Mouse (Mus musculus): Measurements from ENCODE around the gene Mfsd5. TPM values are rescaled to one million over a fixed set of nuclear protein-coding genes. Genes with fewer than 3 reads are reported as not detected.

Gene Mfsd5
- polyA plus RNA-seq, 1 experiment from 2014 or later: 44.4 TPM

DNA sequence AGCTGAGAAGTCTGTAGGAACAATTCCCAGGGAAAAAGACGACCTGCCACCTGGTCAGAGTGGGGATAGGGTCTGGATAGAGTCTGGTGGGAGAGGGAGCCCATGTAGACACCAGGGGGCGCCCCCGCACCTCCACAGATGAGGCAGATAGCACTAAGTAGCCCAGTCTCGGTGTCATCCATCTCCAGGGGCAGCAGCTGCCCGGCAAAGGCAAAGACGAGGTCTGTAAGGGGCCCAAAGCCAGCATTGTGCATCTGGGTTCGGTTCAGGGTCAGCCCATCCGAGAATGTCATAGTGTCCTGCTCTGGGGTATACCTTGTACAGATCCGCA, 40.0 kb upstream of the Mfsd5 start:
- H3K4me2 ChIP-seq: no peak overlapping the region
- no peaks in the 10 kb centered on the region for H3K9me3 ChIP-seq (replicated peaks; ENCODE audit: control insufficient read depth, low read length)
- no peak overlapping the region for H3K27ac ChIP-seq (ENCODE audit: low read depth, low read length)
- no peaks in the 10 kb centered on the region for H3K36me3 ChIP-seq (ENCODE audit: control insufficient read depth, insufficient read depth, low read length)
- ATAC-seq (replicated peaks; ENCODE audit: insufficient number of reproducible peaks, low FRiP score, low TSS enrichment): no peak; the same call in 1 of the 2 replicates
- H3K4me1 ChIP-seq (ENCODE audit: control insufficient read depth, insufficient read depth, low read length): peaks cover 25% of the 10 kb centered on the region
- no peak overlapping the region for H3K9ac ChIP-seq (ENCODE audit: low read depth, low read length)
- peaks cover 31% of the 10 kb centered on the region for H3K27me3 ChIP-seq (ENCODE audit: control insufficient read depth, insufficient read depth, low read length)
- H3K4me3 ChIP-seq (ENCODE audit: low read depth, low read length): no peak overlapping the region
- 12% methylated on average over 9 of the region's 9 CpGs for WGBS (ENCODE audit: insufficient replicate concordance)

DNA sequence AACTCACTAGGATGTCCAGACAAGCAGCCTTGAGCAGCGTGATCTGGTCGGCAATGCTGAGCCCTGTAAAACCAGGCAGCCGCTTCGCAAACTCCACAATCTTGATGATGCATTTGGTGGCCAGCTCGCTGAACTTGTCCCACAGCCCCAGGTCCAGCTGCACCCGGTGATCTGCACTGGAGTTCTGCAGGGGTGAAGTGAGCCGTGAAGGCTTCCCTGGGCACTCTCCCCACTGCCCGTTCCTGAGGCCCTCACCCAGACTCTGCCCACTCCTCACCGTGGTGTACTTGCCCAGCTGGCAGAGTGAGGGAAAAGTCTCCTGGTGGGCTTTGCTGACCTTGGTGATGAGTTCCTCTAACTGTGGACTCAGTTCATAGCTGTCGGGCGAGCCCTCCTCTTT, 39.4 kb upstream of the Mfsd5 start:
- WGBS (ENCODE audit: insufficient replicate concordance): 64% methylated on average over 11 of the region's 11 CpGs
- Histone ChIP-seq H3K9ac (ENCODE audit: low read depth, low read length) (no peak overlapping the region), H3K9me3 (replicated peaks; ENCODE audit: control insufficient read depth, low read length) (no peaks in the 10 kb centered on the region), H3K4me1 (ENCODE audit: control insufficient read depth, insufficient read depth, low read length) (peaks cover 27% of the 10 kb centered on the region), H3K36me3 (ENCODE audit: control insufficient read depth, insufficient read depth, low read length) (no peaks in the 10 kb centered on the region), H3K27me3 (ENCODE audit: control insufficient read depth, insufficient read depth, low read length) (peaks cover 38% of the 10 kb centered on the region), H3K4me3 (ENCODE audit: low read depth, low read length) (no peak overlapping the region), H3K27ac (ENCODE audit: low read depth, low read length) (no peak overlapping the region), H3K4me2 (no peak overlapping the region)
- no peak for ATAC-seq (replicated peaks; ENCODE audit: insufficient number of reproducible peaks, low FRiP score, low TSS enrichment)

DNA sequence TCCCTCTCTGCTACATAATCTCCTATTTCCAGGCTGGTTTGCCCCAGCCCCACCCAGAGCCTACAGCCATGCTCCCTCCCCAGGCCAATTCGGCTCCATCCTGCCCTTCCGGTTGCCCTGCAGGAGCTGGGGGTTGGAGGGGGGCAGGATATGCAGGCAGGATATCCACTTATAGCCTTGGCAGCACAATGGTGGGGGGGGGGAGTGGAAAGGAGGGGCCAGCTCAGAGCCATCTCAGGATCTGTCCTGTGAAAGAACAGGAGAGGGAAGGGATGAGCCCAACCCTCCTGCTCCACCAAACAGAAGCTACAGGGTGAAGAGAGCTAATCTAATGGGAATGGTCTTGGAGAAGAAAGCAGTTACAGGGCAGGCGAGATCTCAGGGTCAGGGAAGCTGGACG, 38.6 kb upstream of the Mfsd5 start:
- Histone ChIP-seq H3K9ac (ENCODE audit: low read depth, low read length) (no peak overlapping the region), H3K4me3 (ENCODE audit: low read depth, low read length) (no peak overlapping the region), H3K4me1 (ENCODE audit: control insufficient read depth, insufficient read depth, low read length) (peaks cover 22% of the 10 kb centered on the region), H3K27me3 (ENCODE audit: control insufficient read depth, insufficient read depth, low read length) (peaks cover 45% of the 10 kb centered on the region), H3K36me3 (ENCODE audit: control insufficient read depth, insufficient read depth, low read length) (no peaks in the 10 kb centered on the region), H3K9me3 (replicated peaks; ENCODE audit: control insufficient read depth, low read length) (no peaks in the 10 kb centered on the region), H3K27ac (ENCODE audit: low read depth, low read length) (no peak overlapping the region), H3K4me2 (no peak overlapping the region)
- ATAC-seq (replicated peaks; ENCODE audit: insufficient number of reproducible peaks, low FRiP score, low TSS enrichment): no peak
- 65% methylated on average over 4 of the region's 4 CpGs for WGBS (ENCODE audit: insufficient replicate concordance)

DNA sequence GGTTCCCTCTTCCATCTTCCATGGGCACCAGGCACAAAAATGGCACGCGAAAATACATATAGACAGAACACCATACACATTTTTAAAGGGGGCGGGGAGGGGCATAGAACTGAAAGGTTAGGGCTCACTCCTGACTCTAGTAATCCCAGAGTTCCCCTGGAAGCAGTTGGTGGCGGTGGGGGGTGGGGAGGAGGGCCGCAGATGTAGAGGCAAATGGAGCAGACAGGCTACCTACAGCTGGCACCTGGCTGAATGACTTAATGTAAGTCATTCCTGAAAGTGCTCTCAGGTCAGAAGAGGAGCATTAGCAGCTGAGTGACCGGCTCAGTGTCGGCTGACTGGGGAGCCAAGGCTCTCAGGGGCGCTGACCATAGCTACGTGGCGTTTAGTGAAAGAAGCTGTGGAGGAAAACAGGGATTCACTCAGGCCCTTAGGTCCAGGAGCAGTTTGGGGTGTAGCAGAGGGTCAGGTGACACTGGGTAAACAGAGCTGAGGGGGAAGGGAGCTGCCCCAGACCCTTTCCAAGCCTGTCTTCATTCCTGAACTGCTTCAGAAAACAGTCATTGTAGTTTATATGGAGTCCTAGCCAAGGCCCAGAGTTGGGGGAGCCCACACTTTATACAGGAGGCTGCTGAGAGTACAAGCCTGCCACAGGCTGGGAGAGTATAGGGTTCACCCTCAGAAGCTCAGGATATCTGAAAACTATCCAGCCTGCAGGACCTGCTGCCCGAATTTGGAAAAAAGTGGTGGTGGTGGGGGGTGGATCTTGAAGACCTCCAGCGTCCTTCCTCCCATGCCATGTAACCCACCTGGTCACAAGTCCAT, 36.6 kb upstream of the Mfsd5 start:
- Histone ChIP-seq H3K36me3 (ENCODE audit: control insufficient read depth, insufficient read depth, low read length) (no peaks in the 10 kb centered on the region), H3K4me3 (ENCODE audit: low read depth, low read length) (no peak overlapping the region), H3K4me1 (ENCODE audit: control insufficient read depth, insufficient read depth, low read length) (peaks cover 29% of the 10 kb centered on the region), H3K4me2 (no peak overlapping the region), H3K27me3 (ENCODE audit: control insufficient read depth, insufficient read depth, low read length) (peaks cover 55% of the 10 kb centered on the region), H3K27ac (ENCODE audit: low read depth, low read length) (no peak overlapping the region), H3K9ac (ENCODE audit: low read depth, low read length) (no peak overlapping the region), H3K9me3 (replicated peaks; ENCODE audit: control insufficient read depth, low read length) (no peaks in the 10 kb centered on the region)
- WGBS (ENCODE audit: insufficient replicate concordance): 34% methylated on average over 12 of the region's 12 CpGs
- ATAC-seq (replicated peaks; ENCODE audit: insufficient number of reproducible peaks, low FRiP score, low TSS enrichment): no peak

DNA sequence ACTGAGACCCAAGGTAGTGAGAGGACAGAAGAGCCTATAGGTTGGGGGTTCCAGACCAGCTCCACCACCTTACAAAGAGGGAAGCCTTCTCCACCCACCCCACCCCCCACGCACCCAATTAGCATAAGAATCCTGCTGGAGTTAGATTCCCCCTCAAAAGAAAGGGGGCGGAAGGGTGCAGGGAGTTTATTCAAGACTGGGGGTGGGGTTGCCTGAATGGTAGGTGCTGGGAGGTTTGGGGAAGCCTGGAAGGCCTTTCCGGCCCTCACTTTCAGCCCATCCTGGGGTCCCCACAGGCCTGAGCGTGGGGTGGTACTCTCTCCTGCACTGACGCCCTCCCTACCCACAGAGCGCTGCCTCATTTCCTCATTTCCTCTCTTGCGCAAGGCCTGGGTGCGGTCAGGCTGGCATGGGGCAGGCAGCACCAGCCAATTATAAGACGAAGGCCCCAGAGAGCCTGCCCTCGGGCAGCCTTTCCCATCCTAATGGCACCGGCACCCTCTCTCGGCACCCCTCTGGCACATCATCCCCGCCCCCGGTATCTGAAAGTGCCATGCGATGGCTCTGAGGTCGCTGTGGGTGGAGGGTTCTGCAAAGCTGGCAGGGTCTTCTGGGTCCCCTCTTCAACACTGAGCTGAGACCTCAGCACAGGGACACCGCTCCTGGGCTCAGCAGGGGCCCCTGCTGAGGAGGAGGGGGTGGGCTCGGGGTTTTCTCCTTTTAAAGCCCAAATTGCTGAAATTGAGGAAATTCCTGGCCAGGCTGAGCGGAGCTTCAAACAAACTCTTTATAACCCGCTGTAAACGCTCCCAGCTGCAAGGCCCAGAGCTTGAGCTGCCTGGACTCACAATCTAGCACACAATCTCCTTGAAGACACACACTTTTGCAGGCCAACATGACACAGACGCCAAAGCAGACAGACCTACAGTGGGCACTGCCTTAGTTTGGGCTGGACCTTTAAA, 35.7 kb upstream of the Mfsd5 start:
- peaks cover 33% of the 10 kb centered on the region for H3K4me1 ChIP-seq (ENCODE audit: control insufficient read depth, insufficient read depth, low read length)
- H3K9me3 ChIP-seq (replicated peaks; ENCODE audit: control insufficient read depth, low read length): no peaks in the 10 kb centered on the region
- WGBS (ENCODE audit: insufficient replicate concordance): 23% methylated on average over 22 of the region's 22 CpGs
- H3K4me3 ChIP-seq (ENCODE audit: low read depth, low read length): peak overlapping the region; percentile 15
- H3K27me3 ChIP-seq (ENCODE audit: control insufficient read depth, insufficient read depth, low read length): peaks cover 58% of the 10 kb centered on the region
- H3K36me3 ChIP-seq (ENCODE audit: control insufficient read depth, insufficient read depth, low read length): no peaks in the 10 kb centered on the region
- H3K4me2 ChIP-seq: peak overlapping the region; percentile 93
- ATAC-seq (replicated peaks; ENCODE audit: insufficient number of reproducible peaks, low FRiP score, low TSS enrichment): no peak
- H3K9ac ChIP-seq (ENCODE audit: low read depth, low read length): no peak overlapping the region
- no peak overlapping the region for H3K27ac ChIP-seq (ENCODE audit: low read depth, low read length)

DNA sequence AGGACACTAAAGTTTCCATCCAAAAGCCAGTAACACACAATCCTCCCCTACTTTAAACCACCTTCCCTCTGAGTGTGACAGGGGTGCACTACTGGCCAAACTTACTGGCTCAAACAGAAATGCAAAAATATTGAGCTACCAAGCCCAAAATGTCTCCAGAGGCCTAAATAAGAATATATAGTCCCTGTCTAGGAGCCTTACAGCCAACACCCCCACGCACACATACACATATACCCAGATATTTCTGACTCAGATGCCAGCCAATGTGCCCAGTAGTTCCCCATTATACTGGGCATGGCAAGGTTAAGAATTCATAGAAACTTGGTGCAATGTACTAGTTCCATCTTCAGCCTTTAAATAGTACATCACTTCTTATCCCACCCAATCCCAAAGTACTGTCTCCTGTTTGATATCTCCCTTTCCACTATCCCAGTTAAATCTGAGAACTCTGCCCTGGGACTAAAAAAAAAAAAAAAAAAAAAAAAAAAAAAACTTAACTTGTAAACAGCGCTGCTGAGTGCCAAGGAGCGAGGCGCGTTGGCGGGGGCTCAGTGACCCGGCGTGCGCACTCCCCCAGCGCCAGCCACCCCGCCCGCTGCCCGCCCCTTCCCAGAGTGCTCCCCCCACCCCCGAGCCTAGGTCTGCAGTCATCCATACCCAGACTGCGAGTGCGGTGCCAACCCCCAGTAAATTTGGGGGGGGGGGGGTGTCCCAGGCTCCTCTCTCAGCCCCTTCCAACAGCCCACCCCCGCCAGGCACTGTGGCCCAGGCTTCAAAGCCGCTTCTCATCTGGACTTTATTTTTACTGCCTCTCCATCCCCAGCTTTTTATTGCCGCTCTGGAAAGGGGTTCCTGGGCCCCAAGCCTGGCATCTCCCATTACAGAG, 34.7 kb upstream of the Mfsd5 start:
- Histone ChIP-seq H3K27me3 (ENCODE audit: control insufficient read depth, insufficient read depth, low read length) (peaks cover 57% of the 10 kb centered on the region), H3K4me1 (ENCODE audit: control insufficient read depth, insufficient read depth, low read length) (peaks cover 37% of the 10 kb centered on the region)
- WGBS (ENCODE audit: insufficient replicate concordance): 9% methylated on average over 19 of the region's 19 CpGs

DNA sequence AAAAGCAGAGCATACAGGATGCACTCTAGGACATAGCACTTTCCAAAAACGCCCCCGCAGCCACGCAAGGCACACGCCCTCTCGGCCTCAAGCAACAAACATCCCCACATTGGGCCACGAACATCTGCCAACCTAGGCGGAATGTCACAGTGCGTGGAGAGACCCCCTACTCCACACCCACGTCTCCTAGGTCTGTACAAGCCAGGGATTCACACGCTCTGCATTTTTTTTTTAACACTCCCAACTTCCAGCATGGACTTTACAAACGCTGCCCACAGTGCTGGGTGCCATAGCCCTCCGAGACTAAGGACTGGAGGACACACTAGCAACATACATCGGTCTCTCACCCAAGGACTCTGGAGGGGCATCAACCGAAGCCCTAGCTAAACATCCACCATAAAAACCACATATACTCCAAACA, 33.8 kb upstream of the Mfsd5 start:
- H3K9ac ChIP-seq (ENCODE audit: low read depth, low read length): peak overlapping the region; percentile 61
- peak overlapping the region; percentile 59 for H3K4me3 ChIP-seq (ENCODE audit: low read depth, low read length)
- H3K4me2 ChIP-seq: peak overlapping the region; percentile 93
- no peaks in the 10 kb centered on the region for H3K9me3 ChIP-seq (replicated peaks; ENCODE audit: control insufficient read depth, low read length)
- WGBS (ENCODE audit: insufficient replicate concordance): 3% methylated on average over 14 of the region's 14 CpGs
- no peak for ATAC-seq (replicated peaks; ENCODE audit: insufficient number of reproducible peaks, low FRiP score, low TSS enrichment)
- H3K4me1 ChIP-seq (ENCODE audit: control insufficient read depth, insufficient read depth, low read length): peaks cover 39% of the 10 kb centered on the region
- H3K27ac ChIP-seq (ENCODE audit: low read depth, low read length): no peak overlapping the region
- no peaks in the 10 kb centered on the region for H3K36me3 ChIP-seq (ENCODE audit: control insufficient read depth, insufficient read depth, low read length)
- H3K27me3 ChIP-seq (ENCODE audit: control insufficient read depth, insufficient read depth, low read length): peaks cover 57% of the 10 kb centered on the region

More for the DNA sequence above, 34.7 kb upstream of the Mfsd5 start:
- Histone ChIP-seq H3K9me3 (replicated peaks; ENCODE audit: control insufficient read depth, low read length) (no peaks in the 10 kb centered on the region), H3K9ac (ENCODE audit: low read depth, low read length) (peak overlapping the region; percentile 61), H3K4me2 (peak overlapping the region; percentile 93), H3K4me3 (ENCODE audit: low read depth, low read length) (peak overlapping the region; percentile 59), H3K27ac (ENCODE audit: low read depth, low read length) (no peak overlapping the region), H3K36me3 (ENCODE audit: control insufficient read depth, insufficient read depth, low read length) (no peaks in the 10 kb centered on the region)
- no peak for ATAC-seq (replicated peaks; ENCODE audit: insufficient number of reproducible peaks, low FRiP score, low TSS enrichment)

Measured in heart, embryonic 11.5 days (tissue).